Mouse (Mus musculus): ENCODE data around the gene Zbed6.
A peak's percentile ranks its signal among the peaks of the same experiment; 100 is the strongest.

The Zbed6 gene

GRCm38 (mm10) chr1:133662941-133663340 lies 2.3 kb upstream of the Zbed6 start:
- no peak for DNase-seq (ENCODE audit: low read depth, low spot score)

GRCm38 (mm10) chr1:133661203-133661933 lies 683 bp upstream of the Zbed6 start, which contains the start of gene Gm38394:
Gm38394 (minus strand) TSS chr1:133661318.
- peak; percentile 95 for DNase-seq (ENCODE audit: low read depth, low spot score)

GRCm38 (mm10) chr1:133658878-133659277 lies 1.8 kb downstream of the Zbed6 start:
- no peak for DNase-seq (ENCODE audit: low read depth, low spot score)

- DNase-seq (ENCODE audit: low read depth, low spot score), result no peak
These were observed 3.9 kb downstream of the Zbed6 start for GRCm38 (mm10) chr1:133656811-133657210.

- no peak for DNase-seq (ENCODE audit: low read depth, low spot score)
These were observed 7.7 kb downstream of the Zbed6 start for GRCm38 (mm10) chr1:133653033-133653432.

- DNase-seq (ENCODE audit: low read depth, low spot score), result no peak
These were observed 10.2 kb downstream of the Zbed6 start for GRCm38 (mm10) chr1:133650288-133651055.

- DNase-seq (ENCODE audit: low read depth, low spot score), result no peak
These were observed 15.0 kb downstream of the Zbed6 start for GRCm38 (mm10) chr1:133645652-133646051.

- DNase-seq (ENCODE audit: low read depth, low spot score), result no peak
These were observed 19.5 kb downstream of the Zbed6 start for GRCm38 (mm10) chr1:133641163-133641562.

GRCm38 (mm10) chr1:133638517-133638916 lies 22.2 kb downstream of the Zbed6 start:
- DNase-seq (ENCODE audit: low read depth, low spot score), result no peak

- no peak for DNase-seq (ENCODE audit: low read depth, low spot score)
These were observed 28.5 kb downstream of the Zbed6 start for GRCm38 (mm10) chr1:133632168-133632567.

- DNase-seq (ENCODE audit: low read depth, low spot score), result no peak
These were observed 35.6 kb downstream of the Zbed6 start for GRCm38 (mm10) chr1:133625052-133625451.

- no peak for DNase-seq (ENCODE audit: low read depth, low spot score)
These were observed 42.4 kb downstream of the Zbed6 start for GRCm38 (mm10) chr1:133618311-133618710.

- no peak for DNase-seq (ENCODE audit: low read depth, low spot score)
These were observed 42.8 kb downstream of the Zbed6 start for GRCm38 (mm10) chr1:133617908-133618307.

- DNase-seq (ENCODE audit: low read depth, low spot score), result no peak
These were observed 46.9 kb downstream of the Zbed6 start for GRCm38 (mm10) chr1:133613817-133614216.

GRCm38 (mm10) chr1:133611436-133611835 lies 49.2 kb downstream of the Zbed6 start:
- no peak for DNase-seq (ENCODE audit: low read depth, low spot score)

- DNase-seq (ENCODE audit: low read depth, low spot score), result no peak
These were observed 50.1 kb downstream of the Zbed6 start for GRCm38 (mm10) chr1:133610601-133611000.

GRCm38 (mm10) chr1:133609771-133610502 lies 50.7 kb downstream of the Zbed6 start, which contains the start of gene Snrpe:
Snrpe (minus strand) TSS chr1:133610291.
- DNase-seq (ENCODE audit: low read depth, low spot score), result peak; percentile 98

Data from forelimb bud, embryonic 11.5 days (tissue).